Mouse (Mus musculus) embryonic facial prominence, embryonic 11.5 days (tissue): ENCODE data around the gene Unc5b. TPM values are rescaled to one million over a fixed set of nuclear protein-coding genes. Genes with fewer than 3 reads are reported as not detected.

Source experiments
- ATAC-seq: fragments of 200-750 bp; cut with Nextera tagmentation; replicated peaks from 2 replicates; pipeline ENCODE4 v1.8.0; 2017; ENCODE audit warnings: low read depth; ENCODE audit not compliant: insufficient number of reproducible peaks, low FRiP score, low TSS enrichment
- DNase-seq: peaks from one replicate; pipeline ENCODE4 v3.0.0-alpha.2; 2015; ENCODE audit warnings: low spot score
- H3K27ac ChIP-seq: fragments of 300-500 bp; sonication (generic); replicated peaks from 2 replicates; pipeline ENCODE4 v1.5.1; 2014; ENCODE audit warnings: mild to moderate bottlenecking, low read depth, low read length, control low read depth
- H3K27me3 ChIP-seq: fragments of 300-500 bp; sonication (generic); 2 replicates; pipeline ENCODE4 v1.6.1; 2014; ENCODE audit warnings: mild to moderate bottlenecking, low read length, moderate library complexity, mixed read lengths; ENCODE audit not compliant: control insufficient read depth, insufficient read depth
- H3K36me3 ChIP-seq: fragments of 300-500 bp; sonication (generic); replicated peaks from 2 replicates; pipeline ENCODE4 v1.6.1; 2014; ENCODE audit warnings: low read depth, mild to moderate bottlenecking, low read length, moderate library complexity, mixed read lengths; ENCODE audit not compliant: control insufficient read depth, insufficient read depth
- H3K4me1 ChIP-seq: fragments of 300-500 bp; sonication (generic); 2 replicates; pipeline ENCODE4 v1.6.1; 2014; ENCODE audit warnings: low read length, mixed read lengths; ENCODE audit not compliant: control insufficient read depth, insufficient read depth
- H3K4me2 ChIP-seq: fragments of 300-500 bp; sonication (generic); 2 replicates; pipeline ENCODE4 v1.6.1; 2014; ENCODE audit warnings: low read depth, mild to moderate bottlenecking, control low read depth, low read length, moderate library complexity
- H3K4me3 ChIP-seq: fragments of 300-500 bp; sonication (generic); 2 replicates; pipeline ENCODE4 v1.5.1; 2014; ENCODE audit warnings: low read depth, low read length, control low read depth
- H3K9ac ChIP-seq: fragments of 300-500 bp; sonication (generic); replicated peaks from 2 replicates; pipeline ENCODE4 v1.6.1; 2014; ENCODE audit warnings: mild to moderate bottlenecking, control low read depth, low read length
- H3K9me3 ChIP-seq: fragments of 300-500 bp; sonication (generic); replicated peaks from 2 replicates; pipeline ENCODE4 v1.6.1; 2016; ENCODE audit warnings: mild to moderate bottlenecking, low read length, inconsistent platforms, mixed read lengths; ENCODE audit not compliant: control insufficient read depth
- WGBS: fragments of 180-500 bp; shearing (Covaris S2); extraction: QIAGEN DNeasy Blood & Tissue Kit; methylation state at CpG from one replicate; pipeline ENCODE4 v1.1.7; 2014; 5-methylcytosine and 5-hydroxymethylcytosine counted together
- polyA plus RNA-seq: library from polyadenylated mRNA; unstranded; fragments of >200 nt; fragmentation: Nextera tagmentation; extraction: Ambion mirVana; gene quantifications from 2 replicates; pipeline ENCODE4 v1.2.1, GENCODE M21; 2014

Gene Unc5b
- polyA plus RNA-seq, 1 experiment from 2014 or later: 4.0 TPM

- WGBS: 70% methylated on average over 5 of the region's 5 CpGs
- Histone ChIP-seq H3K4me1 (peaks cover 8% of the 10 kb centered on the region), H3K27me3 (no peaks in the 10 kb centered on the region), H3K4me3 (no peak overlapping the region), H3K4me2 (no peak overlapping the region), H3K36me3 (no peaks in the 10 kb centered on the region), H3K27ac (no peak overlapping the region), H3K9ac (no peak overlapping the region), H3K9me3 (no peaks in the 10 kb centered on the region)
- ATAC-seq: no peak
- no peak for DNase-seq
These were observed 35.4 kb downstream of the Unc5b start for GRCm38 (mm10) chr10:60796028-60796427.

DNA sequence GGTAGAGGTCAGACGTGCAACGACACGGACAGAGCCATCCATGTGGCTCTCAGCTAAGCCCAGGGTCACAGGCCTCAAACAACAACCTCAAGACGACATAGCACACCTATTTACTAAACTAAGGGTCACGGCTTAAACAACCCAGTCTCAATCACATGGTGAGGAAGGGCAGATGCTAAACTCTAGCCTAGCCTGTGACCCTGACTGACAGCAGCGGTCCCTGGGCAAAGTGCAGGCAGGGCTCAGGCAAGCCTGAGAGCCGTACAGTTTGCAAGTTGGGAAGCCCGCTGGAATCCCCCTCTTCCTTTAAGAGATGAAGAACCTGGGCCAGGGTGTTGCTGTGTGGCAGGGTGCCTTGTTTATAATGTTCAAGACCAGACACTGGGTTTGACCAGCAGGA lies 36.6 kb downstream of the Unc5b start:
- Histone ChIP-seq H3K9ac (no peak overlapping the region; the same call in none of the 2 replicates), H3K36me3 (no peaks in the 10 kb centered on the region), H3K4me3 (no peak overlapping the region), H3K9me3 (no peaks in the 10 kb centered on the region), H3K27me3 (no peaks in the 10 kb centered on the region), H3K4me2 (no peak overlapping the region), H3K4me1 (peaks cover 4% of the 10 kb centered on the region), H3K27ac (peak overlapping the region; percentile 23; the same call in 1 of the 2 replicates)
- ATAC-seq (no peak), DNase-seq (no peak)
- WGBS: 34% methylated on average over 8 of the region's 8 CpGs

DNA sequence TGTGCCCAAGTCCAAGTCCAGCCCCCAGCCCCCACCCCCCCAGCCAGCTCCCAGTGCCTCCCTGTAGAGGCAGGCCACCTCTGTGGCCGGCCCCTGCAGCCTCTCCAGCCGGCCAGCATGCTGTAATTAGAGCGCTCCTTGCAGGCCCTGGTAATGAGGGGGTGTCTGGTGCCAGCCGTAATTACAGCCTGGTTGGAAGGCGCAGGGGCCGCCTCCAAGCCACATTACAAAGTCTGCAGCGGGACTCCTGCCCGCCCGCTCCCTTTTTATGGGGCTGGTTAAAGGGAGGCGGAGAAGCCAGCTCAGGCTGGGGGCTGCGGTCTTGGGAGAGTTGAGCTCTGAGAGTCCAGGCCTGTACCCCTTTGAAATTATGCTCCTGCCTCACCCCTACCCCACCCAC lies 37.0 kb downstream of the Unc5b start:
- no peaks in the 10 kb centered on the region for H3K9me3 ChIP-seq
- no peaks in the 10 kb centered on the region for H3K27me3 ChIP-seq
- H3K4me3 ChIP-seq: no peak overlapping the region
- no peak overlapping the region; the same call in 1 of the 2 replicates for H3K9ac ChIP-seq
- 29% methylated on average over 11 of the region's 11 CpGs for WGBS
- peak overlapping the region; percentile 23; the same call in 1 of the 2 replicates for H3K27ac ChIP-seq
- DNase-seq (peak; percentile 64), ATAC-seq (no peak; the same call in 1 of the 2 replicates)
- peak overlapping the region; percentile 4; the same call in 1 of the 2 replicates for H3K4me2 ChIP-seq
- H3K4me1 ChIP-seq: peaks cover 3% of the 10 kb centered on the region
- H3K36me3 ChIP-seq: no peaks in the 10 kb centered on the region

- peak; percentile 29 for DNase-seq
- H3K4me3 ChIP-seq: no peak overlapping the region
- WGBS: 20% methylated on average over 11 of the region's 11 CpGs
- no peaks in the 10 kb centered on the region for H3K9me3 ChIP-seq
- no peaks in the 10 kb centered on the region for H3K27me3 ChIP-seq
- H3K27ac ChIP-seq: no peak overlapping the region
- no peak for ATAC-seq
- H3K36me3 ChIP-seq: no peaks in the 10 kb centered on the region
- H3K9ac ChIP-seq: no peak overlapping the region
- peaks cover 3% of the 10 kb centered on the region for H3K4me1 ChIP-seq
- H3K4me2 ChIP-seq: no peak overlapping the region
These were observed 38.5 kb downstream of the Unc5b start for GRCm38 (mm10) chr10:60792841-60793240.

DNA sequence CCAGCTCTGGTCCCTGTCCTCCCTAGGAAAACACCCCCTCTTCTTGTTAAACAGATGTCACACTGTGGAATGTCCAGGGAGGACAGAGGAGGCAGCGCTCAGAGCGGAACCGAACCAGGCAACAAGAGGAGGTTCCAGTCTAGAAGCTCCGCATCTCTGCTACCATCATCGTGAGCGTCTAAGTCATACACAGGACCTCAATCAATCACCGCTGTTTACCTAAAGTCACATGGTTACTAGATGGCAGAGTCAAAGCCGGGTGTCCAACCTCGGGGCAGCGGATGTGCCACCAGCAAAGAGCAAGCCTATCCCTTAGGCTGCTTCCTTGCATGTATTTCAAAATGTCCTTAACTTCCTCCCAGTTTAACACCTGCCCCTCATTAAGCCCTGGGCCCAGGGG lies 39.0 kb downstream of the Unc5b start:
- H3K27me3 ChIP-seq: no peaks in the 10 kb centered on the region
- peaks cover 3% of the 10 kb centered on the region for H3K4me1 ChIP-seq
- no peak overlapping the region for H3K9ac ChIP-seq
- no peaks in the 10 kb centered on the region for H3K9me3 ChIP-seq
- H3K4me2 ChIP-seq: no peak overlapping the region
- no peak for ATAC-seq
- no peak overlapping the region for H3K4me3 ChIP-seq
- DNase-seq: no peak
- H3K27ac ChIP-seq: no peak overlapping the region
- 46% methylated on average over 10 of the region's 10 CpGs for WGBS
- no peaks in the 10 kb centered on the region for H3K36me3 ChIP-seq

GRCm38 (mm10) chr10:60790912-60791311 lies 40.5 kb downstream of the Unc5b start:
- DNase-seq: no peak
- Histone ChIP-seq H3K4me1 (peaks cover 3% of the 10 kb centered on the region), H3K27ac (no peak overlapping the region), H3K36me3 (no peaks in the 10 kb centered on the region), H3K9ac (no peak overlapping the region), H3K4me3 (no peak overlapping the region), H3K4me2 (no peak overlapping the region), H3K9me3 (no peaks in the 10 kb centered on the region), H3K27me3 (no peaks in the 10 kb centered on the region)
- no peak for ATAC-seq
- 89% methylated on average over 6 of the region's 6 CpGs for WGBS

GRCm38 (mm10) chr10:60787303-60788074 lies 43.9 kb downstream of the Unc5b start:
- no peak overlapping the region for H3K27ac ChIP-seq
- DNase-seq (no peak), ATAC-seq (0 out of 2 replicates have a peak, but pooled peaks have one; percentile 8)
- H3K27me3 ChIP-seq: no peaks in the 10 kb centered on the region
- no peak overlapping the region for H3K4me3 ChIP-seq
- H3K9ac ChIP-seq: no peak overlapping the region
- H3K9me3 ChIP-seq: no peaks in the 10 kb centered on the region
- no peak overlapping the region for H3K4me2 ChIP-seq
- no peaks in the 10 kb centered on the region; the same call in 1 of the 2 replicates for H3K4me1 ChIP-seq
- H3K36me3 ChIP-seq: no peaks in the 10 kb centered on the region
- 84% methylated on average over 16 of the region's 16 CpGs for WGBS

DNA sequence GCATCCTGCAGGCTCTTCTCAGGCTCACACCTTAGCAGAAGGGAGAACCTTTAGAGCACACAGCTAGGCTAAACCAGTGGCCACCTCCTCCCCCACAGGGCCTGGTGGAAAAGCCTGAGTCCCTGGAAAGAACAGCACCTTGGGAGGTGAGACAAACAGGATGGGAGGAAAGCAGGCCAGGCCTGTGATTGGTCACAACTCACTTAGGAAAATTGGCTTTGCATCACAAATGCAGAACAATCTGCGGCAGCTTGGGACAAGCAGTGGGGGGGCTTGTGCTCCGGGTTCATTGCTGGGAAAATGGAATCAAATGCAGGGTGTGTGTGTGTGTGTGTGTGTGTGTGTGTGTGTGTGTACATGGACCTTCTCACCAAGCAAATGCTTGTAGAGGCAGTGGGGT lies 47.8 kb downstream of the Unc5b start:
- Histone ChIP-seq H3K4me1 (no peaks in the 10 kb centered on the region; the same call in 1 of the 2 replicates), H3K9me3 (no peaks in the 10 kb centered on the region), H3K27me3 (no peaks in the 10 kb centered on the region), H3K9ac (no peak overlapping the region), H3K27ac (no peak overlapping the region), H3K4me2 (no peak overlapping the region), H3K4me3 (no peak overlapping the region), H3K36me3 (no peaks in the 10 kb centered on the region)
- ATAC-seq: no peak
- DNase-seq: no peak
- 36% methylated on average over 2 of the region's 2 CpGs for WGBS
